ENCODE assay signal across 8 mouse cellular contexts in genomic region chr10:77517066-77517620, GRCm38 (mm10). TPM values are rescaled to one million over a fixed set of nuclear protein-coding genes. Genes with fewer than 3 reads are reported as not detected.
DNase-seq lines count a peak whose midpoint lies in the region; ATAC-seq and TF ChIP-seq lines count a peak whose summit lies in the region.

No protein-coding gene starts in this region.

- no peaks in the 10 kb centered on the region for H3K27me3 ChIP-seq in midbrain, embryonic 11.5 days (ENCODE audit: control insufficient read depth, insufficient read depth, low read length)
- no peaks in the 10 kb centered on the region for H3K27me3 ChIP-seq in midbrain, embryonic 15.5 days (replicated peaks)
- no peaks in the 10 kb centered on the region for H3K27me3 ChIP-seq in forebrain, postnatal 0 days (ENCODE audit: insufficient read depth, low read length)
- no peaks in the 10 kb centered on the region for H3K27me3 ChIP-seq in hindbrain, postnatal 0 days (ENCODE audit: insufficient read depth, low read length)
- H3K27me3 ChIP-seq in liver, embryonic 14.5 days (ENCODE audit: control insufficient read depth, insufficient read depth, low read length): no peaks in the 10 kb centered on the region
- H3K27me3 ChIP-seq in neural tube, embryonic 15.5 days (replicated peaks): no peaks in the 10 kb centered on the region
- H3K27me3 ChIP-seq in thymus, adult 2 months (ENCODE audit: control insufficient read depth, insufficient read depth, low read length): no peaks in the 10 kb centered on the region

- no peak overlapping the region for H3K27ac ChIP-seq in midbrain, embryonic 11.5 days (ENCODE audit: low read depth, low read length)
- no peak overlapping the region for H3K27ac ChIP-seq in midbrain, embryonic 15.5 days
- H3K27ac ChIP-seq in forebrain, postnatal 0 days (ENCODE audit: low read depth, low read length): no peak overlapping the region
- H3K27ac ChIP-seq in hindbrain, postnatal 0 days: no peak overlapping the region
- no peak overlapping the region for H3K27ac ChIP-seq in liver, embryonic 14.5 days
- no peak overlapping the region for H3K27ac ChIP-seq in neural tube, embryonic 15.5 days (replicated peaks)
- H3K27ac ChIP-seq in thymus, adult 2 months (ENCODE audit: control insufficient read depth, insufficient read depth, low read length): no peak overlapping the region

- H3K4me3 ChIP-seq in midbrain, embryonic 11.5 days (ENCODE audit: low read depth, low read length): no peak overlapping the region
- no peak overlapping the region for H3K4me3 ChIP-seq in midbrain, embryonic 15.5 days
- no peak overlapping the region for H3K4me3 ChIP-seq in forebrain, postnatal 0 days (ENCODE audit: low read depth, low read length)
- H3K4me3 ChIP-seq in hindbrain, postnatal 0 days (ENCODE audit: low read length): no peak overlapping the region
- H3K4me3 ChIP-seq in liver, embryonic 14.5 days (ENCODE audit: insufficient read depth in 1 of 2, low read depth in 2 of 2, low read length in 2 of 2): no peak overlapping the region
- H3K4me3 ChIP-seq in neural tube, embryonic 15.5 days (replicated peaks): no peak overlapping the region
- no peak overlapping the region for H3K4me3 ChIP-seq in thymus, adult 2 months (ENCODE audit: control insufficient read depth, insufficient read depth, low read length)

- H3K9ac ChIP-seq in midbrain, embryonic 11.5 days (ENCODE audit: low read length): no peak overlapping the region
- no peak overlapping the region for H3K9ac ChIP-seq in midbrain, embryonic 15.5 days
- no peak overlapping the region for H3K9ac ChIP-seq in forebrain, postnatal 0 days
- H3K9ac ChIP-seq in hindbrain, postnatal 0 days (replicated peaks; ENCODE audit: low read length): no peak overlapping the region
- H3K9ac ChIP-seq in liver, embryonic 14.5 days (replicated peaks): 0 out of 2 replicates have a peak overlapping the region, but pooled peaks have one; percentile 3
- no peak overlapping the region for H3K9ac ChIP-seq in neural tube, embryonic 15.5 days (replicated peaks)

- ATAC-seq in midbrain, embryonic 11.5 days (ENCODE audit: low FRiP score): peak; percentile 36
- no peak; the same call in 1 of the 2 replicates for ATAC-seq in midbrain, embryonic 15.5 days (replicated peaks)
- ATAC-seq in forebrain, postnatal 0 days: no peak
- peak; percentile 27 for ATAC-seq in hindbrain, postnatal 0 days
- ATAC-seq in liver, embryonic 14.5 days (ENCODE audit: insufficient read depth): no peak
- ATAC-seq in neural tube, embryonic 15.5 days (ENCODE audit: low FRiP score): no peak

- H3K36me3 ChIP-seq in midbrain, embryonic 11.5 days (ENCODE audit: control insufficient read depth, insufficient read depth, low read length): peaks cover 4% of the 10 kb centered on the region; the same call in 1 of the 2 replicates
- peaks cover 3% of the 10 kb centered on the region; the same call in 1 of the 2 replicates for H3K36me3 ChIP-seq in midbrain, embryonic 15.5 days (replicated peaks)
- peaks cover 15% of the 10 kb centered on the region for H3K36me3 ChIP-seq in forebrain, postnatal 0 days (ENCODE audit: insufficient read depth)
- peaks cover 7% of the 10 kb centered on the region; the same call in 1 of the 2 replicates for H3K36me3 ChIP-seq in hindbrain, postnatal 0 days (ENCODE audit: insufficient read depth, low read length)
- H3K36me3 ChIP-seq in liver, embryonic 14.5 days (replicated peaks; ENCODE audit: control insufficient read depth, insufficient read depth, low read depth): peaks cover 9% of the 10 kb centered on the region
- peaks cover 15% of the 10 kb centered on the region for H3K36me3 ChIP-seq in neural tube, embryonic 15.5 days
- 0 out of 2 replicates have a peak, but pooled peaks cover 3% of the 10 kb centered on the region for H3K36me3 ChIP-seq in thymus, adult 2 months (ENCODE audit: control insufficient read depth, insufficient read depth, low read length)

- H3K9me3 ChIP-seq in midbrain, embryonic 11.5 days (ENCODE audit: control insufficient read depth, low read length): no peaks in the 10 kb centered on the region
- H3K9me3 ChIP-seq in midbrain, embryonic 15.5 days: no peaks in the 10 kb centered on the region
- H3K9me3 ChIP-seq in forebrain, postnatal 0 days (ENCODE audit: low read length): no peaks in the 10 kb centered on the region
- no peaks in the 10 kb centered on the region for H3K9me3 ChIP-seq in hindbrain, postnatal 0 days (ENCODE audit: low read length)
- no peaks in the 10 kb centered on the region for H3K9me3 ChIP-seq in liver, embryonic 14.5 days (ENCODE audit: control insufficient read depth, low read length)
- H3K9me3 ChIP-seq in neural tube, embryonic 15.5 days (replicated peaks): no peaks in the 10 kb centered on the region

- TF ChIP-seq CTCF in forebrain, postnatal 0 days (IDR thresholded peaks at IDR 0.05; ENCODE audit: low read depth): peak; percentile 89
- peak; percentile 89 for TF ChIP-seq CTCF in hindbrain, postnatal 0 days (IDR thresholded peaks at IDR 0.05; ENCODE audit: low read depth)
- peak; percentile 93 for TF ChIP-seq CTCF in liver, embryonic 14.5 days (IDR thresholded peaks at IDR 0.05; ENCODE audit: low read depth)
- TF ChIP-seq CTCF in thymus, adult 2 months (IDR thresholded peaks at IDR 0.05; ENCODE audit: borderline replicate concordance, control insufficient read depth, extremely low read depth, insufficient read depth, low read length, poor library complexity): peak; percentile 87; the same call in 1 of the 2 replicates

- TF ChIP-seq EP300 in liver, embryonic 14.5 days (IDR thresholded peaks at IDR 0.05; ENCODE audit: low read depth): no peak

- peak; percentile 92 for DNase-seq in midbrain, embryonic 11.5 days (ENCODE audit: low spot score, missing footprints)
- peak; percentile 68 for DNase-seq in cerebellum, adult 11-12 months
- DNase-seq in forebrain, postnatal 0 days: peak; percentile 77
- DNase-seq in hindbrain, postnatal 0 days (ENCODE audit: low spot score): peak; percentile 81
- DNase-seq in liver, embryonic 14.5 days (ENCODE audit: low read depth in 3 of 3, low spot score in 3 of 3): peak in 1 of 3 experiments; percentile 47
- peak; percentile 81 for DNase-seq in thymus, adult 2 months

- TF ChIP-seq POLR2A in thymus, adult 2 months (IDR thresholded peaks at IDR 0.05; ENCODE audit: control insufficient read depth, extremely low read depth, insufficient read depth, low read length, poor library complexity): no peak

- no peak overlapping the region for H3K4me2 ChIP-seq in midbrain, embryonic 11.5 days
- H3K4me2 ChIP-seq in midbrain, embryonic 15.5 days: no peak overlapping the region
- H3K4me2 ChIP-seq in forebrain, postnatal 0 days (ENCODE audit: low read depth): no peak overlapping the region
- H3K4me2 ChIP-seq in hindbrain, postnatal 0 days (ENCODE audit: low read depth, low read length): no peak overlapping the region
- peak overlapping the region; percentile 71 for H3K4me2 ChIP-seq in liver, embryonic 14.5 days (ENCODE audit: low read depth)
- peak overlapping the region; percentile 85; the same call in 1 of the 2 replicates for H3K4me2 ChIP-seq in neural tube, embryonic 15.5 days

- peaks cover 14% of the 10 kb centered on the region for H3K4me1 ChIP-seq in midbrain, embryonic 11.5 days (ENCODE audit: control insufficient read depth, insufficient read depth, low read length)
- peaks cover 25% of the 10 kb centered on the region for H3K4me1 ChIP-seq in midbrain, embryonic 15.5 days
- H3K4me1 ChIP-seq in forebrain, postnatal 0 days (ENCODE audit: insufficient read depth): peaks cover 7% of the 10 kb centered on the region
- peaks cover 13% of the 10 kb centered on the region; the same call in 1 of the 2 replicates for H3K4me1 ChIP-seq in hindbrain, postnatal 0 days (ENCODE audit: insufficient read depth, low read length)
- peaks cover 12 to 16% of the 10 kb centered on the region in 2 experiments for H3K4me1 ChIP-seq in liver, embryonic 14.5 days (replicated peaks; ENCODE audit: control insufficient read depth in 2 of 2, insufficient read depth in 2 of 2, low read length in 1 of 2)
- H3K4me1 ChIP-seq in neural tube, embryonic 15.5 days: peaks cover 29% of the 10 kb centered on the region
- H3K4me1 ChIP-seq in thymus, adult 2 months (replicated peaks; ENCODE audit: control insufficient read depth, insufficient read depth, low read length): peaks cover 37% of the 10 kb centered on the region

- 21% methylated on average over 20 of the region's 20 CpGs for WGBS in midbrain, embryonic 11.5 days
- 20% methylated on average over 20 of the region's 20 CpGs for WGBS in midbrain, embryonic 15.5 days
- 18% methylated on average over 20 of the region's 20 CpGs for WGBS in forebrain, postnatal 0 days
- WGBS in hindbrain, postnatal 0 days: 19% methylated on average over 20 of the region's 20 CpGs
- whole genome bisulfite sequencing in liver, embryonic 14.5 days (ENCODE audit: insufficient replicate concordance): 24% methylated on average over 20 of the region's 20 CpGs
- WGBS in neural tube, embryonic 15.5 days: 22% methylated on average over 20 of the region's 20 CpGs
- WGBS in thymus, adult 2 months: 32% methylated on average over 20 of the region's 20 CpGs

RNA-seq across cellular contexts. Expression of gene Fam207a, which starts 1.6 kb away (rescaled TPM):
- 38.7 and 42.2 TPM in 2 replicates for polyA plus RNA-seq in midbrain, embryonic 11.5 days (2014; fragmentation: Nextera tagmentation; extraction: Ambion mirVana)
- polyA plus RNA-seq in midbrain, embryonic 15.5 days (2015; fragmentation: Nextera tagmentation; extraction: Ambion mirVana): 48.0 and 52.8 TPM in 2 replicates
- total RNA-seq in forebrain, postnatal 0 days (2014; rRNA removed): 42.2 and 43.2 TPM in 2 replicates
- 30.4 and 34.9 TPM in 2 replicates for polyA plus RNA-seq in forebrain, postnatal 0 days (2015; fragmentation: Nextera tagmentation; extraction: Ambion mirVana)
- 43.5 and 56.2 TPM in 2 replicates for total RNA-seq in hindbrain, postnatal 0 days (2014; rRNA removed)
- 31.8 and 35.9 TPM in 2 replicates for polyA plus RNA-seq in hindbrain, postnatal 0 days (2015; fragmentation: Nextera tagmentation; extraction: Ambion mirVana)
- polyA plus RNA-seq in liver, embryonic 14.5 days (2012; rRNA removed): 9.6 and 13.9 TPM in 2 replicates
- 16.7 and 19.5 TPM in 2 replicates for polyA plus RNA-seq in liver, embryonic 14.5 days (2014; fragmentation: Nextera tagmentation; extraction: Ambion mirVana)
- 42.4 and 42.6 TPM in 2 replicates for polyA plus RNA-seq in neural tube, embryonic 15.5 days (2015; fragmentation: Nextera tagmentation; extraction: Ambion mirVana)
- polyA plus RNA-seq in thymus, adult 2 months (2012; rRNA removed): 49.1 and 52.4 TPM in 2 replicates

RNA-seq across cellular contexts. Expression of gene Itgb2, which starts 12.9 kb away (rescaled TPM):
- 0.57 and 0.59 TPM in 2 replicates for polyA plus RNA-seq in midbrain, embryonic 11.5 days (2014; fragmentation: Nextera tagmentation; extraction: Ambion mirVana)
- 0.81 and 0.87 TPM in 2 replicates for polyA plus RNA-seq in midbrain, embryonic 15.5 days (2015; fragmentation: Nextera tagmentation; extraction: Ambion mirVana)
- 0.77 and 1.1 TPM in 2 replicates for total RNA-seq in forebrain, postnatal 0 days (2014; rRNA removed)
- 0.86 and 1.2 TPM in 2 replicates for polyA plus RNA-seq in forebrain, postnatal 0 days (2015; fragmentation: Nextera tagmentation; extraction: Ambion mirVana)
- 0.68 and 1.9 TPM in 2 replicates for total RNA-seq in hindbrain, postnatal 0 days (2014; rRNA removed)
- polyA plus RNA-seq in hindbrain, postnatal 0 days (2015; fragmentation: Nextera tagmentation; extraction: Ambion mirVana): 0.87 and 1.0 TPM in 2 replicates
- 7.1 and 8.7 TPM in 2 replicates for polyA plus RNA-seq in liver, embryonic 14.5 days (2012; rRNA removed)
- polyA plus RNA-seq in liver, embryonic 14.5 days (2014; fragmentation: Nextera tagmentation; extraction: Ambion mirVana): 9.2 and 11.1 TPM in 2 replicates
- 1.0 and 4.8 TPM in 2 replicates for polyA plus RNA-seq in neural tube, embryonic 15.5 days (2015; fragmentation: Nextera tagmentation; extraction: Ambion mirVana)
- 304 and 334 TPM in 2 replicates for polyA plus RNA-seq in thymus, adult 2 months (2012; rRNA removed)

Comparison
In these comparisons a context has a peak if more than half of its experiments do, and no peak if none do; other contexts are left out.
1. ATAC-seq: peak in midbrain, embryonic 11.5 days (single experiment) and hindbrain, postnatal 0 days (single experiment); none in midbrain, embryonic 15.5 days (single experiment), forebrain, postnatal 0 days (single experiment), liver, embryonic 14.5 days (single experiment) and neural tube, embryonic 15.5 days (single experiment).
2. H3K4me2 ChIP-seq: peak in liver, embryonic 14.5 days (single experiment) and neural tube, embryonic 15.5 days (single experiment); none in midbrain, embryonic 11.5 days (single experiment), midbrain, embryonic 15.5 days (single experiment), forebrain, postnatal 0 days (single experiment) and hindbrain, postnatal 0 days (single experiment).
3. RNA of gene Itgb2, which starts 12.9 kb away (polyA plus RNA-seq): 304 to 334 TPM in thymus, adult 2 months; 7.1 to 11.1 TPM in liver, embryonic 14.5 days, 0.86 to 1.2 TPM in forebrain, postnatal 0 days, 1.0 to 4.8 TPM in neural tube, embryonic 15.5 days, 0.87 to 1.0 TPM in hindbrain, postnatal 0 days, 0.81 to 0.87 TPM in midbrain, embryonic 15.5 days and 0.57 to 0.59 TPM in midbrain, embryonic 11.5 days; every median in the first group is over 10 times any median in the second.
4. Peak in every context shown above with its lines, with median percentiles within 50 percentile points of each other: CTCF ChIP-seq.